Mouse (Mus musculus): ENCODE data around the gene Pnpla2. TPM values are rescaled to one million over a fixed set of nuclear protein-coding genes. Genes with fewer than 3 reads are reported as not detected.

Gene Pnpla2
- polyA plus RNA-seq, 1 experiment: not detected

GRCm38 (mm10) chr7:141430585-141431240, 24.3 kb upstream of the Pnpla2 start:
- WGBS: 93% methylated on average over 9 of the region's 9 CpGs
- TF ChIP-seq POLR2A (IDR thresholded peaks at IDR 0.05; ENCODE audit: insufficient read depth, low read depth, low read length) (no peak), CTCF (IDR thresholded peaks at IDR 0.05; ENCODE audit: insufficient read depth, low read depth, low read length) (no peak)
- Histone ChIP-seq H3K27ac (ENCODE audit: insufficient read depth, low read depth, low read length) (no peak overlapping the region), H3K4me1 (ENCODE audit: control insufficient read depth, insufficient read depth, low read length) (peaks cover 47% of the 10 kb centered on the region), H3K4me3 (ENCODE audit: insufficient read depth, low read depth, low read length) (no peak overlapping the region)

GRCm38 (mm10) chr7:141431434-141432185, 23.4 kb upstream of the Pnpla2 start:
- H3K4me3 ChIP-seq (ENCODE audit: insufficient read depth, low read depth, low read length): no peak overlapping the region
- TF ChIP-seq CTCF (IDR thresholded peaks at IDR 0.05; ENCODE audit: insufficient read depth, low read depth, low read length): no peak
- H3K4me1 ChIP-seq (ENCODE audit: control insufficient read depth, insufficient read depth, low read length): peaks cover 51% of the 10 kb centered on the region
- 92% methylated on average over 19 of the region's 19 CpGs for WGBS
- H3K27ac ChIP-seq (ENCODE audit: insufficient read depth, low read depth, low read length): no peak overlapping the region

GRCm38 (mm10) chr7:141432186-141432611, 22.8 kb upstream of the Pnpla2 start:
- no peak overlapping the region for H3K4me3 ChIP-seq (ENCODE audit: insufficient read depth, low read depth, low read length)
- TF ChIP-seq CTCF (IDR thresholded peaks at IDR 0.05; ENCODE audit: insufficient read depth, low read depth, low read length) (no peak), POLR2A (IDR thresholded peaks at IDR 0.05; ENCODE audit: insufficient read depth, low read depth, low read length) (no peak)
- H3K27ac ChIP-seq (ENCODE audit: insufficient read depth, low read depth, low read length): no peak overlapping the region
- WGBS: 75% methylated on average over 8 of the region's 8 CpGs
- H3K4me1 ChIP-seq (ENCODE audit: control insufficient read depth, insufficient read depth, low read length): peaks cover 56% of the 10 kb centered on the region

GRCm38 (mm10) chr7:141432741-141433516, 22.1 kb upstream of the Pnpla2 start:
- 83% methylated on average over 6 of the region's 6 CpGs for WGBS
- TF ChIP-seq CTCF (IDR thresholded peaks at IDR 0.05; ENCODE audit: insufficient read depth, low read depth, low read length): no peak
- TF ChIP-seq POLR2A (IDR thresholded peaks at IDR 0.05; ENCODE audit: insufficient read depth, low read depth, low read length): no peak
- H3K27ac ChIP-seq (ENCODE audit: insufficient read depth, low read depth, low read length): no peak overlapping the region
- peaks cover 51% of the 10 kb centered on the region for H3K4me1 ChIP-seq (ENCODE audit: control insufficient read depth, insufficient read depth, low read length)
- no peak overlapping the region for H3K4me3 ChIP-seq (ENCODE audit: insufficient read depth, low read depth, low read length)

GRCm38 (mm10) chr7:141433517-141434400, 21.2 kb upstream of the Pnpla2 start:
- TF ChIP-seq POLR2A (IDR thresholded peaks at IDR 0.05; ENCODE audit: insufficient read depth, low read depth, low read length): no peak
- TF ChIP-seq CTCF (IDR thresholded peaks at IDR 0.05; ENCODE audit: insufficient read depth, low read depth, low read length): no peak
- 64% methylated on average over 15 of the region's 15 CpGs for WGBS
- peak overlapping the region; percentile 19; the same call in 1 of the 2 replicates for H3K27ac ChIP-seq (ENCODE audit: insufficient read depth, low read depth, low read length)

GRCm38 (mm10) chr7:141434464-141434863, 20.5 kb upstream of the Pnpla2 start:
- WGBS: 7% methylated on average over 8 of the region's 8 CpGs
- Histone ChIP-seq H3K27ac (ENCODE audit: insufficient read depth, low read depth, low read length) (peak overlapping the region; percentile 86), H3K4me3 (ENCODE audit: insufficient read depth, low read depth, low read length) (peak overlapping the region; percentile 66), H3K4me1 (ENCODE audit: control insufficient read depth, insufficient read depth, low read length) (peaks cover 44% of the 10 kb centered on the region)
- TF ChIP-seq CTCF (IDR thresholded peaks at IDR 0.05; ENCODE audit: insufficient read depth, low read depth, low read length) (no peak), POLR2A (IDR thresholded peaks at IDR 0.05; ENCODE audit: insufficient read depth, low read depth, low read length) (0 out of 2 replicates have a peak, but pooled peaks have one; percentile 33)

More at GRCm38 (mm10) chr7:141433517-141434400, 21.2 kb upstream of the Pnpla2 start:
- Histone ChIP-seq H3K4me3 (ENCODE audit: insufficient read depth, low read depth, low read length) (peak overlapping the region; percentile 66), H3K4me1 (ENCODE audit: control insufficient read depth, insufficient read depth, low read length) (peaks cover 45% of the 10 kb centered on the region)

GRCm38 (mm10) chr7:141435129-141435855, 19.7 kb upstream of the Pnpla2 start:
- peak overlapping the region; percentile 86 for H3K27ac ChIP-seq (ENCODE audit: insufficient read depth, low read depth, low read length)
- 3% methylated on average over 17 of the region's 17 CpGs for WGBS
- TF ChIP-seq POLR2A (IDR thresholded peaks at IDR 0.05; ENCODE audit: insufficient read depth, low read depth, low read length) (peak; percentile 35; the same call in 1 of the 2 replicates), CTCF (IDR thresholded peaks at IDR 0.05; ENCODE audit: insufficient read depth, low read depth, low read length) (no peak)
- H3K4me3 ChIP-seq (ENCODE audit: insufficient read depth, low read depth, low read length): peak overlapping the region; percentile 66
- peaks cover 39% of the 10 kb centered on the region for H3K4me1 ChIP-seq (ENCODE audit: control insufficient read depth, insufficient read depth, low read length)
